Mouse (Mus musculus) spleen, adult 2 months (tissue): ENCODE data around the gene Rap1gap. TPM values are rescaled to one million over a fixed set of nuclear protein-coding genes. Genes with fewer than 3 reads are reported as not detected.

Experiments
- DNase-seq, 2 experiments: peaks; one replicate each; pipeline versions ENCODE4 v3.0.0 to v3.0.0-alpha.2; 2012 to 2021; ENCODE audit warnings: low spot score in 2 of 2, low read depth in 1 of 2
- H3K27ac ChIP-seq: fragments of 200-500 bp; 2 replicates; pipeline ENCODE4 v1.5.1; 2012; ENCODE audit warnings: low read length, inconsistent platforms; ENCODE audit not compliant: insufficient read depth
- H3K27me3 ChIP-seq: fragments of 200-500 bp; 2 replicates; pipeline ENCODE4 v1.6.1; 2012; ENCODE audit warnings: mild to moderate bottlenecking, moderate library complexity, low read length, inconsistent platforms; ENCODE audit not compliant: control insufficient read depth, insufficient read depth
- H3K36me3 ChIP-seq: fragments of 200-500 bp; 2 replicates; pipeline ENCODE4 v1.6.1; 2012; ENCODE audit warnings: mild to moderate bottlenecking, low read length, inconsistent platforms; ENCODE audit not compliant: control insufficient read depth, insufficient read depth
- H3K4me1 ChIP-seq: fragments of 200-500 bp; 2 replicates; pipeline ENCODE4 v1.6.1; 2011; ENCODE audit warnings: inconsistent platforms; ENCODE audit not compliant: control insufficient read depth, insufficient read depth, insufficient read length
- H3K4me3 ChIP-seq: fragments of 200-500 bp; 2 replicates; pipeline ENCODE4 v1.5.1; 2011; ENCODE audit warnings: mild to moderate bottlenecking, inconsistent platforms; ENCODE audit not compliant: insufficient read depth, insufficient read length; ENCODE audit errors: extremely low read depth
- CTCF ChIP-seq: fragments of 200-500 bp; IDR thresholded peaks from 2 replicates; pipeline ENCODE4 v1.5.1; 2011; ENCODE audit warnings: mild to moderate bottlenecking, inconsistent platforms; ENCODE audit not compliant: insufficient read depth, insufficient read length, insufficient replicate concordance; ENCODE audit errors: extremely low read depth
- POLR2A ChIP-seq: fragments of 200-500 bp; IDR thresholded peaks from 2 replicates; pipeline ENCODE4 v1.6.1; 2011; ENCODE audit warnings: low read depth, low read length, inconsistent platforms
- WGBS: fragments of 180-500 bp; shearing (Covaris S2); methylation state at CpG from one replicate; pipeline ENCODE4 v1.1.7; 2018; 5-methylcytosine and 5-hydroxymethylcytosine counted together
- polyA plus RNA-seq: library from polyadenylated mRNA; depleted of rRNA; stranded (reverse); fragments of >200 nt; gene quantifications from 2 replicates; pipeline ENCODE4 v1.2.3, GENCODE M21; 2012

Gene Rap1gap
- polyA plus RNA-seq, 1 experiment, result 49.3 TPM

GRCm38 (mm10) chr4:137679979-137680550, 15.5 kb downstream of the Rap1gap start:
- 77% methylated on average over 2 of the region's 2 CpGs for WGBS
- H3K4me1 ChIP-seq, result no peaks in the 10 kb centered on the region
- DNase-seq, result no peak
- TF ChIP-seq CTCF (no peak), POLR2A (no peak)
- peaks cover 7% of the 10 kb centered on the region for H3K27me3 ChIP-seq
- H3K36me3 ChIP-seq, result no peaks in the 10 kb centered on the region
- H3K4me3 ChIP-seq, result no peak overlapping the region
- H3K27ac ChIP-seq, result no peak overlapping the region

- TF ChIP-seq POLR2A, result no peak
- TF ChIP-seq CTCF, result no peak
- Histone ChIP-seq H3K4me1 (no peaks in the 10 kb centered on the region), H3K27me3 (peaks cover 7% of the 10 kb centered on the region), H3K27ac (no peak overlapping the region), H3K36me3 (no peaks in the 10 kb centered on the region), H3K4me3 (no peak overlapping the region)
- 62% methylated on average over 7 of the region's 7 CpGs for WGBS
- DNase-seq, result no peak
These were observed 16.2 kb downstream of the Rap1gap start for GRCm38 (mm10) chr4:137680721-137681120.

GRCm38 (mm10) chr4:137681408-137682104, 17.0 kb downstream of the Rap1gap start:
- H3K27ac ChIP-seq, result no peak overlapping the region
- no peak overlapping the region for H3K4me3 ChIP-seq
- no peak for DNase-seq
- whole genome bisulfite sequencing, result 9% methylated on average over 52 of the region's 52 CpGs
- H3K27me3 ChIP-seq, result peaks cover 7% of the 10 kb centered on the region
- no peaks in the 10 kb centered on the region for H3K4me1 ChIP-seq
- H3K36me3 ChIP-seq, result no peaks in the 10 kb centered on the region
- TF ChIP-seq POLR2A (no peak), CTCF (no peak)

- WGBS, result 52% methylated on average over 7 of the region's 7 CpGs
- TF ChIP-seq POLR2A, result no peak
- peak; percentile 66; the same call in 1 of the 2 replicates for TF ChIP-seq CTCF
- no peak for DNase-seq
- Histone ChIP-seq H3K27me3 (peaks cover 7% of the 10 kb centered on the region), H3K4me3 (no peak overlapping the region), H3K36me3 (no peaks in the 10 kb centered on the region), H3K4me1 (no peaks in the 10 kb centered on the region), H3K27ac (no peak overlapping the region)
These were observed 18.5 kb downstream of the Rap1gap start for GRCm38 (mm10) chr4:137682961-137683453.

GRCm38 (mm10) chr4:137684830-137685343, 20.4 kb downstream of the Rap1gap start:
- Histone ChIP-seq H3K36me3 (no peaks in the 10 kb centered on the region), H3K4me1 (no peaks in the 10 kb centered on the region), H3K27ac (no peak overlapping the region), H3K4me3 (no peak overlapping the region), H3K27me3 (peaks cover 7% of the 10 kb centered on the region)
- DNase-seq, result no peak
- no peak for TF ChIP-seq CTCF
- no peak for TF ChIP-seq POLR2A
- 19% methylated on average over 9 of the region's 9 CpGs for WGBS

GRCm38 (mm10) chr4:137686303-137686702, 21.8 kb downstream of the Rap1gap start:
- no peak for DNase-seq
- Histone ChIP-seq H3K27ac (no peak overlapping the region), H3K4me3 (no peak overlapping the region), H3K4me1 (no peaks in the 10 kb centered on the region), H3K27me3 (peaks cover 7% of the 10 kb centered on the region), H3K36me3 (no peaks in the 10 kb centered on the region)
- WGBS, result 86% methylated on average over 5 of the region's 5 CpGs
- no peak for TF ChIP-seq POLR2A
- no peak for TF ChIP-seq CTCF
